Mouse (Mus musculus) cerebellum, postnatal 10 days (tissue): ENCODE results near the gene Sash1.
A peak's percentile ranks its signal among the peaks of the same experiment; 100 is the strongest.

Source experiments
- DNase-seq, 2 experiments: peaks; one replicate each; pipeline ENCODE4 v3.0.0; 2021; ENCODE audit warnings: mixed read lengths in 2 of 2

Sash1 gene

DNA sequence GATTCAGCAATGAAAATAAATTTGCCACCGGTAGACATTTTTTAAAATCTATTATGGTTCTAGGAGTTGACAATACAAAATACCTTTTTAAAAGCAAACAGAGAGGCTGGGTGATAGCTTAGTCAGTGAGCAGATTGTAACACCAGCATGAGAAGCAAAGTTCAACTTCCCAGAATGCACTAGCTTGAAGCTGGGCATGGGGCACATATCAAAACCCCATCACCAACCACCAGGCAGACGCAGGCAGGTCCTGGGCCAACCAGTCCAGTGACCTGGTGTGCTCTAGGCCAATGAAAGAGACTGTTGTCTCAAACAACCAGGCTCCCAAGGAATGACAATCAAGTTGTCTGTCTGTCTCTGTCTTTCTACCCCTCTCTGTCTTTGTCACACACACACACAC, 98.6 kb downstream of the Sash1 start:
- no peak for DNase-seq

DNA sequence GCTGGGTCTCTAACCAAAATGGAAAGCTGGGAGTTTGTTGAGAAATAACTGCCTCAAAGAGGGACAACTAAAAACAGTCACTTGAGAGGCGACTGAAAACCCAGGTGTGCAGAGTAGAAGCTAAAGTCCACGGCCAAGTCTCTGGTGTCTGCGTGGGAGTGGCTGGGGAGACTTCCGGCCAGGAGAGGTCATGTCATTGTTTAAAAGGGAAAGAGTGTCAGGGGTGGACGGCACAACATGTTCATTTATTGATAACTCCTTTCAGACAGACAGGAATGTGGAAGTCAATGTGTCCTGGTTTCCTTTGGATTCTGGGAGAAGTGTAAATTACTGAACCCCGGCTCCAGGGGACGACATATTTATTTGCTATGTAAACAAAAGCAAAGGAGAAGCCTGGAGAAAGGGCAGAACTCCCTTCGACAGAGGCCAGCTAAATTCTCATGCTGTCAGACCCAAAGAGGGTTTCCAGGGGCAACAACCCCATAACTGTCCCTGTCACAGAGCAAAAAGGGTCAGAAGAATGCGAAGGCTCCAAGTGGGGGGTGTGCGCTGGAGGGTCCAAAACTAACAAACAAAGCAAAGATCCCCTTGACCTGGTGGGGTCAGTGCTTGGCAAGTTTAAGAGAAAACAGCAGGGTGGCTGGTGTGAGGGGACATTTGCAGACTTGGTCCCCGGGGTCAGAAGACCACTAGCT, 100.3 kb downstream of the Sash1 start:
- no peak for DNase-seq

DNA sequence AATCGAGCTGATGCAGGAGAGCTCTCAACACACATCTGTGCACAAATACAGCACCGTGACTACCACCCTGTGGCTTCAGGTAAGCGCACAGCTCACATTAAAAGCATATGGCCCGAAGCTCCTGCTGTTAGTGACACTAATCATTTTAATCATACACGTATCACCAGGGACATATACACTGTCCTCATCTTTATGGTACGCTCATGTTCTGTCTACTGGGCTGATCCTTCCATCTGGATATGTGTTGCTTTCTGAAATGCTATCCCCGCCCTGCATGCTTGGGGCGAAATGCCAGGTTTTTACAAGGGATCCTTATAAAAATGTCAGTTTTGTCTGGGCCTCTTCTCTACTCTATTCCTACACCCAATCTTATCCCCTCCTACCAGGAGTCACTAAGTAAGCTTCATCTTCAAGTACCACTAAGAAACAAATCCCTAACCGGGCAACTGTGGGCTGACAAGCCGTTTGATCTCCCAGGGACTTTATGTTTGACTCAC, 103.9 kb downstream of the Sash1 start:
- DNase-seq, result no peak

DNA sequence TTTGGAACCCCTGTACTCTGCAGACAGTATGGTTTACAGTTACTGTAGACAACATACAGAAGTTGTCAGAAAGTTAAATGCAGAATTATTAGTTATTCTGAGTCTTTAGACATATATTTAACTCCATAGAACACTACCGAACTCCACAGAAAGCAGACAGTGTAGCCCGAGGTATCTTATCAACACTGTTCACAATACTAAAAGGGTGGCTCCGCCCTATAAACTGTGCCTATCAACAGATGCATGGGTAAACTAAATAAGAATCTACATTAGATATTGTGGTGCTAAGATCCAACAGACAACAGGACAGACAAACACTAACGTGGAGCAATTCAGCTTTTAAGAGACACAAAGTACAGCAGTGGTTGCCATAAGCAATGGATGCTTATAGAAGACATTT, 106.0 kb downstream of the Sash1 start:
- no peak for DNase-seq

DNA sequence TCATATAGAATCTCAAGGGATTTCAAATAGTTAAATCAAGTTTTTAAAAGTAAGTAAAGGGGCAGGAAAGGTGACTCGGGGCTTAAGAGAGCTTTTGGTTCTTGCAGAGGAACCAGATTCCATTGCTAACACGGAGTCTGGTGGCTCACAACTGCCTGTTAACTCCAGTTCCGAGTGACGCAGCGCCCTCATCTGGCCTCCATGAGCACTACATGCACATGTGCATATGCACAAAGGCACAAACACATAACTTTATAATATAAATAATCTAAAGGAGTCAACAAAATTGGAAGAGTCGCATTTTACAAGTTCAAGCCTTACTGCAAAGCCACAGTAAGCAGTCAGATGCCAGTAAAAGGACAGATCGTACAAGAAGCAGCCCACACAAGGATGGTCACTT, 107.0 kb downstream of the Sash1 start:
- no peak for DNase-seq

DNA sequence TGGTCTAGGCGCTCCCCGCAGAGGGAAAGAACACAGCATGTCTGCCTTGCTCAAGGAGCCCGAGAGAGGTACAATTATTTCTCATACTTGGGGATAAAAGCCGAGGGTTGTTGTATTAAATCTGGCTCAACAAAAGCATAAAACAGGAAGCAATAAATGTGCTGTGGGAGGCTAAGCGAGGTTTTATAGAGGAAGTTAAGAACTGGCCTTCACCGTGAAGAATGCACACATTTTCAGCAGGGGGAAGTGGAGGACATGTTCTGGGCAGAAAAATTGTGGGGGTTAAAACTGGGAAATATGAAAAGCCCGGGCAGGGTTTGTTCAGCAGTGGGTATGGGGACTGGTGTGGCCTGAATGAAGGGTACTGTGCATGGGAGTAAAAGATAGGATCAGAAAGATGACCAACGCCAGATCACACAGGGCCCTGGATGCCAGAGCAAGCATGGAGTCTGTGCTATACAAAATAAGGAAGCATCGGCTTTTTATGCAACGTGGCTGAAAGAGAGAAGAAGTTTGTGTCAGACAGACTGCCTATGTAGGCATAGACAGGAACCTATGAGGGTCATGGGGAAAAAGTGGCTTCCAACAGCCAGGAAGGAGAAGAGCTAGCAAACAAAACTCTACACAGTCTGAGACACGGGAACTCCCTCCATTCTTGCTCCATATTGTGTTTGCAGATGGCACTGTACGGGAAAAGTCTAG, 108.2 kb downstream of the Sash1 start:
- DNase-seq, result no peak

DNA sequence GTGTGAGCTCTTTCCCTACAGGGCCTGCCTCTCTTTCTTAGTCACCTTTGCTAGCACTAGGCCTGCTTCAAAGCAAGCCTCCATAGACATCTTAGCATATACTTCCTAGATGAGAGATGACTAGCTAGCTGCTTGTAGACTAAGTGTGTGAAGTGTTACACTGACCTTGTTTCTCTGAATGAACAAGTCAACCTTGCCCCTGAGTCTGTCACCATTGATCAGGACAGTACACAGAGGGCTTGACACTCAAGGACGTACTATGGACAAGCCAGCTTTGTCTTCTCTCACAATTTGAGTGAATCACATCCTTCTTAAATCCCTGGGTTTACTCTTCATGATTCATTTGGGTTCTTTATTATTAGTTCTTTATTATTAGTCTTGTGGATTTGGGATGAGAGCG, 109.1 kb downstream of the Sash1 start:
- DNase-seq, result no peak

DNA sequence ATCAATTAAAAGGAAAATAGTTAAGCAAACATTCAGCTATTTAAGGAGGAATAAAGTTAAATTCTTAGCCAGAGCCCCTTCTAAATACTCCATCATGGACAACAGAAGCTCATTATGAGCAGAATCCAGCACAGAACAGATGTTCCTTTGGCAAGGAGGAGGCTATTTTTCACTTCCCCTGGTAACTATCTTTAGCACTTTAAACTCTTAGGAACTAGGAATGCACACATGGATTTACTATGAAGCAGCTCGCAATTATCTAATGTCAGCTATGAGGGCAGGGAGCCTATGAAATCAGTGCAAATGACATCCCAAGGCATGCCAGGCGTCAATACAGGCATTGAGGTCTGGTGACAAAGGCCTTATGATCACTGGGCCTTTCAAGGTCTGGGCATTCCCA, 110.1 kb downstream of the Sash1 start:
- no peak for DNase-seq

DNA sequence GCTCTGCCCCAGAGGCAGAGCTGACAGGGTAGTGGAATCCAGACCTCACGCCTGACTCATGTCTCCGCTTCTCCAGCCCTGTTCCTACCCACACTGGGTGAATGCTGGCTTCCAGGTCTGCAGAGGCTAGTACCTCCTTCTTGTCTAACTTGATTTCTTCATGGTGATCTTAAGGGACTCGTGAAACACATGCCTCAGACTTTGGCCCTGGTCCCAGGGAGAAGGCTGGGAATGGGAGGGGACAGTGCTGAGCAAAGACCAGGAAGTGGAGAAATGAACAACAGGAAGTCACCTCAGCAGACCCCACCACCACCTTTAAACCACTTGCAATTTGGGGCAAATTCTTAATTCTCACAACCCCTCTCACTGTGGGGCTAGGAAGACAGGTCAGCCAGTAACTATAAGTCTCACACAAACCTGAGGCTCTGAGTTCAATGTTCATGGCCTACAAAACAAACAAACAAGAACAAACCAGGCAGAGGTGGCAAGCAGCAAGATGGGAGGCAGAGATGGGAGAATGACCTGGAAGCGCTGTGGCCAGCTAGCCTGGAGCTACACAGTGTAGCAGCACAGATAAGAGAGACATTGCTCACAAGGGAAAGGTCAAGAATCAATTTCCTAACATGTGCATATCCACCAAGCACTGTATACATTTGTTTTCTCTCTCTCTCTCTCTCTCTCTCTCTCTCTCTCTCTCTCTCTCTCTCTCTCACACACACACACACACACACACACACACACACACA, 113.2 kb downstream of the Sash1 start:
- no peak for DNase-seq

DNA sequence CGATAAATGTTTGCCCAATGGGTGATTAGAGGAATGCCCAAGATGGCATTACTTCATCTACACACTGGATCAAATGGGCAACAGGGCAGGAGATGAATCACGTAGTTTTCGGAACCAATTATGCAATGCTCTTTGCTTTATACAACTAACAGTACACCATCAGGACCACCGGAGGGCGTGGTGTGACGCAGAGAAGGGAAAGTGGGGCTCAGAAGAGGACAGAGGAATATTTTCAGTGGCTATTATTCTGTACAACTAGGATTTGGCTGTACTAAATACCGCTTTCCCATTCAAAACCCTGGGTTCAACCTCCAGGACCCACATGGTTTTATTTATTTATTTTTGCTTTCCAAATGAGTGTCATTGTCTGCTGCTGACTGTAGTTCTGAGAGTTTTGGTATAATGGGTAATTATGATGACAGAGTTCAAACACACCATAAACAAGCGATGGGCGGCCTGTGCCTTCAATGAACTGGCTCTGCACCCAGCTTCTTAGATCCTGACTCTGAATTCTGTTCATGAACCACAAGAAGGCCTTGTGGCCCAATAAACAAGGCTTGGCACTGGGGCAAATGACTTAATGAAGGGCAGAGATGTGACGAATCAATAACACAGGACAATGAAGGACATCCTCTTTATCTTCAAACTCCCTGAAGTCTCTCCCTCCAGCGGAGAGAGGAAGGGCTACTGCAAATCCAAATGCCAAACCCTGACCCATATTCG, 114.8 kb downstream of the Sash1 start:
- DNase-seq, result no peak

DNA sequence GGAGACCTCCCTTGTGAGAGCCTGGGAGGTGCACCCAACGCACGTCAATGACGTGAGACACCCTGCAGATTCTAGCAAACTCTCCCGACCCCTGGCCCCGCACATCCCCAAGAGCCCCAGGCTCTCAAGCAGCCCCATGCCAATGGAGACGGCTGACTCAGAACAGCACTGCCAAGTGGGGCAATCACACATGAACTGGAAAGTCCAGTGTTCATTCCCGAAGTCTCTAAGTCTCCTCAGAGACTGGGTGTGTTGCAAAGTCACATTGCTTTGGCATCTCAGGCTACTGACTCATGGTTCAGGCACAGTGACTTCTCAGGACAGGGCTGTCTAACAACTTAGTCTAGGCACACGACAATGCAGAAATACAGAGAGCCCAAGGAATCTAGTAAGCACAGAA, 117.2 kb downstream of the Sash1 start:
- no peak for DNase-seq

DNA sequence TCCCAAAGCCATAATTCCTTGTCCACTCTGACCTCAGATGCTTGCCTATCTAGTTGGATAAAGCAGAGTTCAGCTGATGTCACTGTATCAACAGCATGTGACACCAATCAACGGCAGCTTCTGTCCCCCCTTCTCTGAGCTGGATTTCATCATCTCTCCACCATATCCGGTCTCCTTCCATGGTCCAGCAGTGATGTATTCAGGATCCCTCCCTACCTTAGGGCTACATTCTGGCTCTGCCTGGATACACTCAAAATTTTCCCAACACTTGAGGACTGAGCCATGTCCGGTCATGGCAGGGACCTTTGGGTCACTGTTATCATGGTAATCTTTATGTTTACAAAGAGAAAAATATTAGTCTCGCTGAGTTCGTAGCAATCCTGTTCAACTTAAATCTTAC, 118.5 kb downstream of the Sash1 start:
- no peak for DNase-seq

DNA sequence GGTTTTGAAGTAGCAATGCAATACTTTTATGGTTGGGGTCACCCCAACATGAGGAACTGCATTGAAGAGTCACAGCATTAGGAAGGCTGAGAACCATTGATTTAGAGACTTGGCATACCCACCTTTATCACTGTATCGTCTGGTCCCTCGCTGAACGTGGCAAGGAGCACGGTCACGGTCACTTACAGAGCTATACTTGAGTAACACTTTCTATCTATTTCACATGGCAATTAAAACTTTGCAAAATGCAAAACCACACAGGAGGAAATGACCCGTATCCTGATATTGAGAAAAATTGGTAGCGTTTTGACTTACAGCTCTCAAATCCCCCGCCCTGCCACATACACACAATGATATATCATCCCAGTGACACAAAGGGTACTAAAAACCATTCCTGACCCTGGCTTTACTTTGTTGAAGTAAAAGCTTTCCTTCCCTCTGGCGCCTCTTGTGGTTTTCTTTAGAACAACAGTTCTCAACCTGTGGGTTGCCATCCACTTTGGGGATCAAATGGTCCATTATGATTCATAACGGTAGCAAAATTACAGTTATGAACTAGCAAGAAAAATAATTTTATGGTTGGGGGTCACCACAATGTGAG, 119.8 kb downstream of the Sash1 start:
- peak; percentile 58 to 73 for DNase-seq

DNA sequence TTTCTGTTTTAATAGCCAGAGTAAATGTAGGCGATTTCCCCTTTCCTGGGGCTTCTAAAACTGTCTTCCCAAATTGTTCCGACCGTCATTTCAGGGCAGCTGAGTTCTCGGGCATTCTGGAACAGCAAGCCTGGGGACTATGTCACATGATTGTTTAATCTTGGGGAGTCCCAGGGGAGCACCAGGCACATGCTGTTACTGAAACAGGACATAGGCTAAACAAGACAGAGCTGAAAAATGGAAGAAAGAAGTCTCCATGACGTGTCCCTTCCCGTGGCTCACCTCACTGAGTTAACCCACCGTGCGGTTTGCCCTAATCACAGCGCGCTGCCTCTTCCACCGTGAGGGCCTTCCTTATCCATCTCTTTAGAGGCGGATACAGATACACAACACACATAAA, 123.1 kb downstream of the Sash1 start:
- no peak for DNase-seq

DNA sequence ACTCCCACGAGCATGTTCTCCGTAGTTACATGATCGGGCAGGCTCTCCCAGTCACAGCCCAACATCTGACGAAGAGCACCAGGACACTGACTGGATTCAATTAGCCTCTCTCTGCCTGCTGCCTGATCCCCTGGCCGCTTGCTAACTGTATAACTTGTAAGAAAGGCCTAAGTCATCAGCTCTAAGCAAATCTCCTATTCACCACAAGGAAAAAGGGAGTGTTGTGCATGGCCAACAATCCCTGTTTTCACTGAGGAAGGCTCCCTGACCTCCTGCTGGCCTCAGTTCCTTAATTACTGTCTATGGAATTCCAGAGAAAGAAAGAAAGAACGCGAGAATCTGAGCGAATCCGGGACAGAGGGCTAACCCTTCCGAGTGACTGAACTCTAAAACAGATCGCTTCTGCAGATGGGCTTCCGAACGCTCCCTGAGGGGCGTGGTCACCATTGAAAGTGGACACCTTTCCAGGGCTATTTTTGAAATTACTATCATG, 123.6 kb downstream of the Sash1 start:
- DNase-seq, result peak; percentile 36 to 44

DNA sequence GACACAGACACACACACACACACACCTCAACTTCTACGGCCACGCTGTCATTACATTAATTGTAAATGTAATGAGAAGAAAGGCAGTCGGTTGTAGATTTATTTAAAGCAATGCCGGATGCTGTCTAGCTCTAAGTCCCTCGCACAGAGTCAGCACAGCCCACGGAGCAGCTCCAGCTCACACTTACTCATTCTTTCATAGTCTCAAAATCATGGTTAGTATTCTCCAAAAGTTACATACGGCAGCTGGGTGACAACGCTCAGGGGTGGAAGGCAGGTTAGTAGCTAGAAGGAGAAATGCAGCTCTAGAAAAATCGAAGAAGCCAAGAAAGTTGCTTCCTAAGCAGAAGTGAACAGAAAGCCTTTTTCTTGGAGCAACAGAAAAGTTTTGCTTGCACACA, 124.2 kb downstream of the Sash1 start:
- no peak for DNase-seq

DNA sequence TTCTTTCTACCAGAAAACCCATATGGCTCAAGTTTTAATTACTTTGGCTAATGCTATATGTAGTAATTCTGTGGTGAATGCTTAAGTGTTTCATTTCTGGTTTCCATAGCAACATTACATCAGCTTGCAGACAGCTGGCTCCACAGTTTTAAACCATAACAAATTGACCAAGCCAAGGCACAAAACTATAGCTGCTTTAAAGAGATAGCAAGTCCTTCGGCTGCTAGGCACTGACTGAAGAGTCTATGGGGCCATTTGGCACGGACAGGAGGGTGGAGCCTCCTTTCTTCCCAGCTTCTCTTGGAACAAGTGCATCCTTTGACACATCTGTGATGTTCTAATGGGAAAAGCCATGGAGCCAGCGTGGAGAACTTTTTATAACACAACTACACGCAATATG, 125.3 kb downstream of the Sash1 start:
- DNase-seq, result peak in 1 of 2 experiments; percentile 30

DNA sequence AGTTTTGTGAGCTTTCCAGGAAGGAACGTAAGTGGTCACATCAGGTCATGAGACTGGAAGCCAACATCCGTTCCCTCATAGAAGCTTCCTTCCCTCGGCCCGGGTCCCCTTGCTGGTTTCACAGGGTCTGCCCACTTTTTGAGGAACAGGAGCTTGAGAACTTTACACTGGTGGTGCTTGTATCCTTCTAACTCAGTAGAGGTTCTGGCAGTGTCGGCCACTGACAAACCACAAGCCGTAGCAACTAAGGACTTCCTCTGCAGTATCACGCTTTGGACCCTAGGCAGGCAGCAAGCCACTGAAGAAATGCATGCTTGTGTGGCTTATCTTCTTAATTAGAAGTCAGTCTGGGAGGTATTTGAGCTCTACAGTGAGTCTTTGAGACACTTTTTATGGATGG, 126.6 kb downstream of the Sash1 start:
- no peak for DNase-seq

DNA sequence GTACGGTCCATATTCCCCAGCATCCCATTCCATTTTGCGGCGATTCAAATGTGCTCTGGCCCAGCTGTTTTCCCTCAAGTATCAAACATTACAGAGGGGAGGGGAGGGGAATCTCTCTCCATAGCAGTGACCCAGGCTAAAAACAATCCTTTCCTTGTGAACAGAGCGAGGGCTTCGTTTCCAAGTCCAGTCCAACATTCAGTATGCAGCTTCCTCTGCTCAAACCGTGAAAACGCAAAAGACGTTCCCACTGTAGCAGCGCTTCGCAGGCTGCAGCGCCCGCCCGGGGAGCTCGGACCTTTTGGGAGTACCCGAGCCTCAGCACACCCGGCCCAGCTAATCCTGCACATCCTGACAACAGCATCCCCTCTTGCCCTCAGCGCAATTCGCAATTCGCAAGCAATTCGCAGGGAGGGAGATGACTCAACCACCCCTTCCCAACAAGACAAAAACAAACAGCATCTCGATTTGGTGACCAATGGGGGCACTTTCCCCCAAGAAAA, 128.4 kb downstream of the Sash1 start:
- peak in 1 of 2 experiments; percentile 33 for DNase-seq

DNA sequence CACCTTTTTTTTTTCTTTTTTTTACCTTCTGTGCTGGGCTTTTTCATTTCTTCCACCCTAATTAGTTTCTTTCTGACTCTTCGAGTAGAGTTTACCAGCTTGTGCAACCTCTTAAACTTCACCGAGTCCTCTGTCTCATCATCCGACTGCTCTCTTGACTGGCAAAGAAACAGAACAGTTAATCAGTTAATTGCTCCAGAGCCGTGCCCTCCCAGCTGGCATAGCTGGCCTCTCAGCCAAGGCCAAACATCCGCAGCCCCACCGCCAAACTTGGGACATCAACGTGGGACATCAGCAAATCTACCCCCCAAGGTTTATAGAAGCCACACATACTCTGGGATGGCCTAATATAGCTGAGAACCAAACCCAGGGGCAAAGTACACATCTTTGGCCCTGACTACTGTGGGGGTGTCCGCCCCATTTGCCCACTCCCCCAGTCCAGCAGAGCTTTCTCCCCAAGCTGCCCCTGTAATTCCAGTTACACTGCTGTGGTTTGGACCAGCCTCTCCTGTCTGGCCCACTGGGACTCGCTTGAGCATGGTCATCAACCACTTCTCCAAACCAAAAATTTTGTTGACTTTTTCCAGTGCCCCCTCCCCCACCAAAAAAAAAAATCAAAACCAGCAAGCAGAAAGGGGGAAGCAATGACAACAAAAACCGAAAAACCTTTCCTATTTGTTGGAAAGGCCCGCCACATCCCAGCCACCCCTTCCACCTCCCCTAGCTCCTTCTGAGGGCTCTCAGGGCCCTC, 129.1 kb downstream of the Sash1 start:
- peak in 1 of 2 experiments; percentile 36 for DNase-seq

DNA sequence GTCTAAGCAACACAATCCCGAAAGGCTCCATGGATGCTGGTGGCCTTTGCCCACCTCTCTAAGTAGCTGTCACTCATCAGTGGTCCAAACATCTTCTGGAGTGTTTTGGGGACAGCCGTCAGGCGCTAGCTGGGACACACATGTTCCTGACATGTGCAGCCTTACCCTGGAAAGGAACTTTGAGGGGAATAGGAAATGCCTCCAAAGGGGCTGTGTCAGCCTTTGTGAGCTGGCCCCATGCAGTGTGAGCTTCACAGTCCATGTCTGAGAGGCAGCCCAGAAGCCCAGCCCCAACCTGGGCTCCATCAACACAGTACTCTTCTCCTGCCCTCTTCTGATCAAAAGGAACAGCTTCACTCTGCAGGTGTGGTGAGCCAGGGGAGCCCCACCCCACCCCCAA, 132.5 kb downstream of the Sash1 start:
- DNase-seq, result no peak

DNA sequence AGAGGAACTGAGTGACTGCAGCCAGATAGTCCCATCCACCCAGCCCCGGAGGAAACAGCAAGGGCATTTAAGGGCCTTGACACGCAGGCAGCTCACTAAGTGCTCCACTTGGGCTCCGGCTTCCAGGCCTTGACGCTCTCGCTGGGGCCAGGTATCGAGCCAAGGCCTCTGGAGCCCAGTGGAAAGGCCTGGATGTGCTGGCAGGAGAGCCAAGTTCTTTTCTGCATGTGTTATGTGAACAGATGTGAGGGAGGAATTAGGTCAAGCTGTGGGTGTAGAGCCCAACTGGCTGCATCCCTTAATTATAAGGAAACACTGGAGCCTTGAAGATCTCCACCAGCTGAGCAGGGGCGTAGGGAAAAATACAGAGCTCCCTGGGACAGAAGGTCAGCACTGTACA, 133.4 kb downstream of the Sash1 start:
- peak in 1 of 2 experiments; percentile 35 for DNase-seq
